Mouse (Mus musculus) midbrain, embryonic 11.5 days (tissue): ENCODE data around the gene Def8. TPM values are rescaled to one million over a fixed set of nuclear protein-coding genes. Genes with fewer than 3 reads are reported as not detected.
"Not testable (repeated sequence)": the region's sequence is repeated elsewhere in the genome, so short reads cannot be mapped to it uniquely, and the experiment has no call there.

Source experiments
- ATAC-seq: fragments of 200-750 bp; cut with Nextera tagmentation; 2 replicates; pipeline ENCODE4 v1.8.0; 2017; ENCODE audit warnings: moderate TSS enrichment, moderate library complexity; ENCODE audit not compliant: low FRiP score
- DNase-seq: peaks from one replicate; pipeline ENCODE4 v3.0.0; 2015; ENCODE audit warnings: low spot score; ENCODE audit errors: missing footprints
- H3K27ac ChIP-seq: fragments of 300-500 bp; sonication (generic); 2 replicates; pipeline ENCODE4 v1.5.1; 2014; ENCODE audit warnings: low read depth, low read length
- H3K27me3 ChIP-seq: fragments of 300-500 bp; sonication (generic); 2 replicates; pipeline ENCODE4 v1.6.1; 2014; ENCODE audit warnings: mild to moderate bottlenecking, low read length, moderate library complexity, mixed read lengths; ENCODE audit not compliant: control insufficient read depth, insufficient read depth
- H3K36me3 ChIP-seq: fragments of 300-500 bp; sonication (generic); 2 replicates; pipeline ENCODE4 v1.6.1; 2014; ENCODE audit warnings: mild to moderate bottlenecking, low read length, moderate library complexity, mixed read lengths; ENCODE audit not compliant: control insufficient read depth, insufficient read depth
- H3K4me1 ChIP-seq: fragments of 300-500 bp; sonication (generic); 2 replicates; pipeline ENCODE4 v1.6.1; 2014; ENCODE audit warnings: low read length; ENCODE audit not compliant: control insufficient read depth, insufficient read depth
- H3K4me2 ChIP-seq: fragments of 300-500 bp; sonication (generic); 2 replicates; pipeline ENCODE4 v1.6.1; 2014; ENCODE audit warnings: mild to moderate bottlenecking, moderate library complexity
- H3K4me3 ChIP-seq: fragments of 300-500 bp; sonication (generic); 2 replicates; pipeline ENCODE4 v1.5.1; 2014; ENCODE audit warnings: low read depth, low read length
- H3K9ac ChIP-seq: fragments of 300-500 bp; sonication (generic); 2 replicates; pipeline ENCODE4 v1.6.1; 2014; ENCODE audit warnings: low read length
- H3K9me3 ChIP-seq: fragments of 300-500 bp; sonication (generic); 2 replicates; pipeline ENCODE4 v1.6.1; 2016; ENCODE audit warnings: low read length; ENCODE audit not compliant: control insufficient read depth
- WGBS: fragments of 180-500 bp; shearing (Covaris S2); extraction: QIAGEN DNeasy Blood & Tissue Kit; methylation state at CpG from one replicate; pipeline ENCODE4 v1.1.7; 2014; 5-methylcytosine and 5-hydroxymethylcytosine counted together
- polyA plus RNA-seq: library from polyadenylated mRNA; unstranded; fragments of >200 nt; fragmentation: Nextera tagmentation; extraction: Ambion mirVana; gene quantifications from 2 replicates; pipeline ENCODE4 v1.2.1, GENCODE M21; 2014

Def8 gene
- polyA plus RNA-seq, 1 experiment from 2014 or later = 35.3 TPM

DNA sequence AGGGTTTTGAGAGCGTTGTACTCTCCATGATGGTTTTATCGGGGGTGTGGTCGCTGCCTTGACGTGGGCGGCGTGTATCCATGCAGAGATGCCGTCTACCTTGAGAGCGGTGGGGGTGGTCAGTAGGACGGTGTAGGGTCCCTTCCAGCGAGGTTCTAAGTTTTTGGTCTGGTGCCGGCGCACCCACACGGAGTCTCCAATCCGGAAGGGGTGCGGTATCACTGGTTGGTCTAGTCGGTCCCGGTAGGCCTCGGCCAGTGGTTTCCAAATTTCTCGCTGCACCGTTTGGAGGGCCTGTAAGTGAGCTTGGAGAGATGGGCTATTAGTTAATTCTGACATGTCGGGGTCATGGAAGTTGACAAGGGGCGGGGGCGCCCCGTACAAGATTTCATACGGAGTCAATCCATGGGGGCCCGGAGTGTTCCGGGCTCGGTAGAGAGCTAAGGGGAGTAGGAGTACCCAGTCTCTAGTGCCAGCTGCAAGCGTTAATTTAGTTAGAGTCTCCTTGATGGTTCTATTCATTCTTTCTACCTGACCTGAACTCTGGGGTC, 5.1 kb downstream of the Def8 start:
- H3K27ac ChIP-seq = no peak overlapping the region
- WGBS = 94% methylated on average over 29 of the region's 29 CpGs
- H3K9me3 ChIP-seq = peaks cover 36% of the 10 kb centered on the region

DNA sequence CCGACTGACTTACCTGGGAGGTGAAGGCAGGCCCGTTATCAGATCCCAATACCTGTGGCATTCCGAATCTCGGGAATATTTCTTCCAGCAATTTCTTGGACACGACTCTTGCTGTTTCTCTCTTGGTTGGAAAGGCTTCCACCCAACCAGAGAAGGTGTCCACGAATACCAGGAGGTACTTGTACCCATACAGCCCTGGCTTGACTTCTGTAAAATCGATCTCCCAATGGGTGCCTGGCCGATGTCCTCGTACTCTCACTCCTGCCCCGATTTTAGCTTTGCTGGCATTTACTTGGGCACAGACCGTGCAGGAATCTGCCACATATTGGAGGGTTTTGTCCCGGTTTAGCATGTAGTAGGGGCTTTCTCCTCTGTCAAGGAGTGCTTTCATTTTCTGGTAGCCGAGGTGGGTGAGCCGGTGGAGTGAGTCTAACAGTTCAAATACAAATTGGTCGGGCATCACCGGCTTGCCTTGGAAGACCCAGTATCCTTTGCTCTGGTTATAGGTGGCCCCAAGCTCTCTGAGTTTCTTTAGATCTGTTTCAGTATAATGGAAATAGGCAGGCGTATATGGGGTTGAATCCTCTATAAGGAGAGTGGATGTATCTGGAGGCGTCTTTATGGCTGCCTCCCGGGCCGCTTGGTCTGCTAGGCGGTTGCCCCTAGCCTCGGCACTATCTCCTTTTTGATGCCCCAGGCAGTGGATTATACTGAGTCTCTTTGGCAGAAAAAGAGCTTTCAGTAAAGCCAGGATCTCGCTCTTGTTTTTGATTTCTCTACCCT, 5.8 kb downstream of the Def8 start:
- Histone ChIP-seq H3K9ac (no peak overlapping the region), H3K9me3 (peaks cover 36% of the 10 kb centered on the region), H3K36me3 (no peaks in the 10 kb centered on the region), H3K4me3 (no peak overlapping the region), H3K27ac (no peak overlapping the region), H3K27me3 (no peaks in the 10 kb centered on the region), H3K4me2 (no peak overlapping the region), H3K4me1 (no peaks in the 10 kb centered on the region)
- ATAC-seq = no peak
- 93% methylated on average over 23 of the region's 23 CpGs for WGBS
- DNase-seq = peak; percentile 66

More for the DNA sequence above, 5.1 kb downstream of the Def8 start:
- Histone ChIP-seq H3K27me3 (no peaks in the 10 kb centered on the region), H3K4me1 (no peaks in the 10 kb centered on the region), H3K36me3 (no peaks in the 10 kb centered on the region), H3K4me2 (no peak overlapping the region), H3K9ac (no peak overlapping the region), H3K4me3 (no peak overlapping the region)
- no peak for DNase-seq
- ATAC-seq = no peak

DNA sequence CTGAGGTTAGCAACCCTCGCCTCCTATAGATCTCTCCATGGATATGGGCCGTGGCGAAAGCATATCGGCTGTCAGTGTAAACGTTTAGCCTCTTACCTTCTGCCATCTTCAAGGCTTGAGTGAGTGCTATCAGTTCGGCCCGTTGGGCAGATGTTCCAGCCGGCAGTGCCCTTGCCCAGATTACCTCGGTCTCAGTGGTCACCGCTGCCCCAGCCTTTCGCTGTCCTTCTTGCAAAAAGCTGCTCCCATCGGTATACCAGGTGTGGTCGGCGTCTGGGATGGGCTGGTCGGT, 6.3 kb downstream of the Def8 start:
- not testable (repeated sequence) for ATAC-seq
- H3K9me3 ChIP-seq = peaks cover 36% of the 10 kb centered on the region
- WGBS = 97% methylated on average over 15 of the region's 15 CpGs

DNA sequence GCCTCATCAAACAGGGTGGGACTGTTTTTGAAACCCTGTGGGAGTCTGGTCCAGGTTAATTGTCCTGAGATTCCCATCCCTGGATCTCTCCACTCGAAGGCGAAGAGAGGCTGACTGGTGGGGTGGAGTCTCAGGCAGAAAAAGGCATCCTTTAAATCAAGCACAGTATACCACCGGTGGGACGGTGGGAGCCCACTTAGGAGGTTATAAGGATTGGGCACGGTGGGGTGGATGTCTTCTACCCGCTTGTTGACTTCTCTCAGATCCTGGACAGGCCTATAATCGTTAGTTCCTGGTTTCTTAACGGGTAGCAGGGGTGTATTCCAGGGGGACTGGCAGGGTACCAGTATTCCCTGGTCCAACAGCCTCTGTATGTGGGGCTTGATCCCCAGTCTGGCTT, 7.6 kb downstream of the Def8 start:
- H3K4me1 ChIP-seq, H3K4me2 ChIP-seq, H3K4me3 ChIP-seq, DNase-seq, H3K36me3 ChIP-seq, H3K27ac ChIP-seq, H3K27me3 ChIP-seq, ATAC-seq, H3K9ac ChIP-seq: not testable (repeated sequence)
- 90% methylated on average over 8 of the region's 8 CpGs for WGBS
- H3K9me3 ChIP-seq = peaks cover 36% of the 10 kb centered on the region

More for the DNA sequence above, 6.3 kb downstream of the Def8 start:
- H3K36me3 ChIP-seq, H3K27ac ChIP-seq, H3K4me1 ChIP-seq, DNase-seq, H3K4me3 ChIP-seq, H3K4me2 ChIP-seq, H3K27me3 ChIP-seq, H3K9ac ChIP-seq: not testable (repeated sequence)

DNA sequence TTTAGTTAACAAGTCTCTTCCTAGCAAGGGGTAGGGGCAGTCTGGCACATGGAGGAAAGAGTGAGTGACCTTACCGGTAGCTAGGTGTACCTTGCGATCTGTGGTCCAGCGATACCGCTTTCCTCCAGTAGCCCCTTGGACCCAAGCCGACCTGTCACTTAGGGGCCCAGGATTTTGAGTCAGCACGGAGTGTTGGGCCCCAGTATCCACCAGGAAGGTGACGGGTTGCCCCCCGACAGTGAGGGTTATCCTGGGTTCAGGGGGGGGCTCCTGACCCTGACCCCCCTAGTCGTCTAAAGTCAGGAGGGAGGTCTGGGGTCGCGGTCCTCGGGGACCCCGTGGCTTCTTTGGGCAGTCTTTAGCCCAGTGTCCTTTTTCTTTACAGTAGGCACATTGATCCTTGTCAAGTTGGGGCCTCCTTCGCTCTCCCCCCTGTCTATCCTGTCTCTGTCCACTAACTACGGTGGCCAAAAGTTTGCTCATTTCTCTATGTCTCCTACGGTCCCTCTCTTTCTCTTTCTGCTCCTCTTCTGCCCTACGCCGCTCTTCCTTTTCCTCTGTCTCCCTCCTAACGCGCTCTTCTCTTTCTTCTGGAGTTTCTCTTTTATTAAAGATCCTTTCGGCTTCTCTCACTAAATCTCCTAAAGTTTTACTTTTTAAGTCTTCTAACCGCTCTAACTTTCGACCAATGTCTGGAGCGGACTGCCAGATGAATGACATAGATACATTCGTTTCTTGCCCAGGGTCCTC, 8.5 kb downstream of the Def8 start:
- peaks cover 36% of the 10 kb centered on the region for H3K9me3 ChIP-seq
- WGBS = 96% methylated on average over 25 of the region's 25 CpGs
- H3K4me1 ChIP-seq = no peaks in the 10 kb centered on the region
- ATAC-seq (no peak), DNase-seq (peak; percentile 31)
- H3K27ac ChIP-seq = no peak overlapping the region
- H3K9ac ChIP-seq = no peak overlapping the region
- no peak overlapping the region for H3K4me2 ChIP-seq
- H3K27me3 ChIP-seq = no peaks in the 10 kb centered on the region
- H3K4me3 ChIP-seq = no peak overlapping the region
- H3K36me3 ChIP-seq = no peaks in the 10 kb centered on the region

DNA sequence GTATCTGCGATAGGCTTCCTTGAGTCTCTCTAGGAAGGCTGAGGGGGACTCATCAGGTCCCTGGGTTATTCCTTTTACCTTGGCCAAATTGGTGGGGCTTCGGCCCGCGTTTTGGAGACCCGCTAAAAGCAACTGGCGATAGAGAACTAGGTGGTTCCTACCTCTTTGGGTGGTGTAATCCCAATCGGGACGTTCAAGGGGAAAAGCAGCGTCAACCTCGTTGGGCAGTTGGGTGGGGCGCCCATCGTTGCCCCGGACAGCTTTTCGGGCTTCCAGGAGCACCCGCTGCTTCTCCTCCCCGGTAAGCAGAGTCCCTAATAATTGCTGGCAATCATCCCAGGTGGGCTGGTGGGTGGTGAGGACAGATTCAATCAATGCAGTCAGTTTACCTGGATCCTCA, 9.1 kb downstream of the Def8 start:
- Histone ChIP-seq H3K9me3 (peaks cover 30% of the 10 kb centered on the region), H3K4me3 (no peak overlapping the region)
- WGBS = 97% methylated on average over 16 of the region's 16 CpGs

DNA sequence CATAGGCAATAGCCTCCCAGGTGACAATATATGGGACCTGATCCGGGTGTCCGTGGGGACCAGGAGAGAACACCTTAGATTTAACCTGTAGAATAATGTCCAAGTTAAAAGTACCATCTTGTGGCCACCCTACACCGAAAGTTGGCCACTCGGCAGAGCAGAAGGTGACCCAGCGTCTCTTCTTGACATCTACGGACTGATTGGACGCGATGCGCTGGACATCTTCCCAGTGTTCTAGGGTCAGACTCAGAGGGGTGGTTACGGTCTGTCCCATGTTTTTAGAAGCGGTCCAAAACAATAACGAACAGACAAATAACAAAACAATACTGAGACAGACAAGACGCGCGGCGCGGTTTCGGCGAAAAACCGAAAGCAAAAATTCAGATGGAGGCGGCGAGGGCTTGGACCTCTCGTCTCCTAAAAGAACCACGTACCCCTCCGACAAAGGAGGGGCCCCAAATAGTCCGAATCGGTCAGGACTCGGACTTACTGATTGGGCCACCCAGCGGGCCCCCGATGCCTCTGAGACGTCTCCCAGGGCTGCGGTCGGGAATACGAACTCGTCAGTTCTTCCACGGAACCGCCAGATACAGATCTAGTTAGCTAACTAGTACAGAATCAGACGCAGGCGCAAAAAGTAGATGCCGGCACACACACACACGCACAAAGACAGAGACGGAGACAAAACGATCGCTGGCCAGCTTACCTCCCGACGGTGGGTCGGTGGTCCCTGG, 10.1 kb downstream of the Def8 start:
- ATAC-seq, H3K9ac ChIP-seq, H3K4me2 ChIP-seq, H3K27me3 ChIP-seq, H3K4me3 ChIP-seq, H3K27ac ChIP-seq, H3K4me1 ChIP-seq, H3K36me3 ChIP-seq: not testable (repeated sequence)
- 96% methylated on average over 47 of the region's 47 CpGs for WGBS
- DNase-seq = peak; percentile 54
- H3K9me3 ChIP-seq = peaks cover 22% of the 10 kb centered on the region

More for the DNA sequence above, 9.1 kb downstream of the Def8 start:
- Histone ChIP-seq H3K4me1 (no peaks in the 10 kb centered on the region), H3K9ac (no peak overlapping the region), H3K4me2 (no peak overlapping the region), H3K27me3 (no peaks in the 10 kb centered on the region), H3K27ac (no peak overlapping the region), H3K36me3 (no peaks in the 10 kb centered on the region)
- peak; percentile 14 for DNase-seq
- ATAC-seq = no peak

DNA sequence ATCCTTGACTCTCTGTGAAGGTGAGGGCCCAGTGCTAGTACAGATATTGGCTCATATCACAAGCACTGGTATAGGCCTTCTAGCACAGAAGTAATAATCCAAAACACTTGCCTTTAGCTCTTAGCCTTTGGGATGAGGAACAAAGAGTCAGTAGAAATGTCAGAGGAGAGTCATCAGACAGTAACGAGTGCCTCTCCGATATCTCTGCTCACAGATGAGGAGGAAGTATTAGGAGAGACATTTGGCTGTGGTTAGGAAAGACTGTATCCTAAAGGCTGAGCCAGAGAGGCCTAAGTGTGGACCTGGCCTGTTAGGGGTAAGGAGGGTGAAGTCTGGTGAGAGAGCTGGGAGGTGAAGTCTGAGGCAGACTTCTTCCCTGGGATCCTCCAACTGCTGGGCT, 18.5 kb downstream of the Def8 start:
- H3K9me3 ChIP-seq = no peaks in the 10 kb centered on the region
- no peak for DNase-seq
- H3K4me3 ChIP-seq = no peak overlapping the region
- no peak overlapping the region for H3K9ac ChIP-seq
- 90% methylated on average over 2 of the region's 2 CpGs for WGBS
- H3K4me1 ChIP-seq = peaks cover 3% of the 10 kb centered on the region; the same call in 1 of the 2 replicates
- H3K36me3 ChIP-seq = no peaks in the 10 kb centered on the region
- H3K27ac ChIP-seq = no peak overlapping the region
- no peaks in the 10 kb centered on the region for H3K27me3 ChIP-seq
- no peak overlapping the region for H3K4me2 ChIP-seq
- ATAC-seq = no peak
